Mouse (Mus musculus) left cerebral cortex, postnatal 10 days (tissue): ENCODE data around the gene Zbtb4. TPM values are rescaled to one million over a fixed set of nuclear protein-coding genes. Genes with fewer than 3 reads are reported as not detected.
"Not testable (repeated sequence)": the region's sequence is repeated elsewhere in the genome, so short reads cannot be mapped to it uniquely, and the experiment has no call there.

Source experiments
- DNase-seq, 2 experiments: peaks; one replicate each; pipeline ENCODE4 v3.0.0; 2021 to 2022; ENCODE audit warnings: low spot score in 2 of 2, mixed read lengths in 1 of 2; ENCODE audit errors: extremely low spot score in 1 of 2
- intact Hi-C: fragments of 180-260 bp; cut with DNase I; formaldehyde crosslinking; loops from one replicate; pipeline ENCODE4 v1.15.1; 2025
- total RNA-seq, 2 experiments: library from RNA; stranded (reverse); gene quantifications; 2 replicates each; pipeline ENCODE4 v1.2.3; 2021

Zbtb4 gene
- total RNA-seq, result 10 to 100 TPM; 57.1 to 67.6 TPM

GRCm38 (mm10) chr11:69765221-69766125 is at the start of gene Zbtb4:
Gene Zbtb4 (plus strand): TSS chr11:69765912.
- intact Hi-C loops, result no loop called here
- no peak for DNase-seq

GRCm38 (mm10) chr11:69715929-69716328 is 49.8 kb upstream of the Zbtb4 start:
- DNase-seq, result peak in 1 of 2 experiments; percentile 16
- intact Hi-C loops, result loop anchor here (5.0 kb wide), 1 partner anchor 34 kb away; the partner anchor contains the start of gene Senp3

- intact Hi-C loops, result loop anchor here (5.0 kb wide), 1 partner anchor 35 kb away; the partner anchor contains the start of gene Senp3
- DNase-seq, result no peak
These were observed 48.8 kb upstream of the Zbtb4 start for GRCm38 (mm10) chr11:69716953-69717352.

- DNase-seq, result no peak
- intact Hi-C loops, result loop anchor here (5.0 kb wide), 1 partner anchor 36 kb away; the partner anchor contains the start of gene Senp3
These were observed 47.1 kb upstream of the Zbtb4 start for GRCm38 (mm10) chr11:69718661-69719060.

- DNase-seq, result no peak
- intact Hi-C loops, result loop anchor here (5.0 kb wide), 1 partner anchor 37 kb away; the partner anchor contains the start of gene Senp3
These were observed 46.3 kb upstream of the Zbtb4 start for GRCm38 (mm10) chr11:69719423-69719822.

- intact Hi-C loops, result no loop called here
- DNase-seq, result no peak
These were observed 44.9 kb upstream of the Zbtb4 start for GRCm38 (mm10) chr11:69720852-69721251.

GRCm38 (mm10) chr11:69723074-69723473 is 42.6 kb upstream of the Zbtb4 start:
- intact Hi-C loops, result no loop called here
- no peak for DNase-seq

GRCm38 (mm10) chr11:69725951-69726350 is 39.8 kb upstream of the Zbtb4 start:
- intact Hi-C loops, result no loop called here
- DNase-seq, result no peak

- intact Hi-C loops, result no loop called here
- DNase-seq, result peak in 1 of 2 experiments; percentile 54
These were observed 36.6 kb upstream of the Zbtb4 start for GRCm38 (mm10) chr11:69729063-69729462.

GRCm38 (mm10) chr11:69731408-69731807 is 34.3 kb upstream of the Zbtb4 start:
- DNase-seq, intact Hi-C loops: not testable (repeated sequence)

- intact Hi-C loops, result no loop called here
- DNase-seq, result no peak
These were observed 14.1 kb upstream of the Zbtb4 start for GRCm38 (mm10) chr11:69751635-69752034.

GRCm38 (mm10) chr11:69752686-69753085 is 13.0 kb upstream of the Zbtb4 start:
- DNase-seq, result no peak
- intact Hi-C loops, result no loop called here

GRCm38 (mm10) chr11:69754233-69754632 is 11.5 kb upstream of the Zbtb4 start:
- intact Hi-C loops, result loop anchor here (2.0 kb wide), 1 partner anchor 71 kb away; the partner anchor contains the start of gene Senp3
- DNase-seq, result no peak

GRCm38 (mm10) chr11:69754701-69755100 is 11.0 kb upstream of the Zbtb4 start:
- DNase-seq, result no peak
- intact Hi-C loops, result loop anchor here (2.0 to 5.0 kb wide), 2 partner anchors 72 to 83 kb away; partner anchors contain the start of genes Nlgn2, Senp3 and Tmem256

GRCm38 (mm10) chr11:69757303-69758089 is 8.2 kb upstream of the Zbtb4 start:
- intact Hi-C loops, result loop anchor here (2.0 to 5.0 kb wide), 2 partner anchors 45 to 80 kb away; partner anchors contain the start of genes Nlgn2 and Tmem256
- no peak for DNase-seq

- DNase-seq, result peak; percentile 95 to 97
- intact Hi-C loops, result loop anchor here (2.0 to 5.0 kb wide), 2 partner anchors 45 to 79 kb away; partner anchors contain the start of genes Nlgn2 and Tmem256
These were observed 7.6 kb upstream of the Zbtb4 start for GRCm38 (mm10) chr11:69758090-69758456.

- peak; percentile 97 to 98 for DNase-seq
- intact Hi-C loops, result loop anchor here (2.0 to 5.0 kb wide), 2 partner anchors 44 to 79 kb away; partner anchors contain the start of genes Nlgn2 and Tmem256
These were observed 7.2 kb upstream of the Zbtb4 start, which contains the start of gene Polr2a for GRCm38 (mm10) chr11:69758478-69758970. Gene Polr2a (minus strand): TSS chr11:69758637.

- intact Hi-C loops, result loop anchor here (2.0 to 5.0 kb wide), 2 partner anchors 44 to 78 kb away; partner anchors contain the start of genes Nlgn2 and Tmem256
These were observed 6.6 kb upstream of the Zbtb4 start for GRCm38 (mm10) chr11:69758971-69759721.

More at GRCm38 (mm10) chr11:69758971-69759721, 6.6 kb upstream of the Zbtb4 start:
- peak; percentile 87 to 91 for DNase-seq
